Mouse (Mus musculus): ENCODE data around the gene Nfrkb. TPM values are rescaled to one million over a fixed set of nuclear protein-coding genes. Genes with fewer than 3 reads are reported as not detected.

Nfrkb gene
- total RNA-seq (2023), result 10 to 100 TPM; 31.9 to 33.6 TPM

DNA sequence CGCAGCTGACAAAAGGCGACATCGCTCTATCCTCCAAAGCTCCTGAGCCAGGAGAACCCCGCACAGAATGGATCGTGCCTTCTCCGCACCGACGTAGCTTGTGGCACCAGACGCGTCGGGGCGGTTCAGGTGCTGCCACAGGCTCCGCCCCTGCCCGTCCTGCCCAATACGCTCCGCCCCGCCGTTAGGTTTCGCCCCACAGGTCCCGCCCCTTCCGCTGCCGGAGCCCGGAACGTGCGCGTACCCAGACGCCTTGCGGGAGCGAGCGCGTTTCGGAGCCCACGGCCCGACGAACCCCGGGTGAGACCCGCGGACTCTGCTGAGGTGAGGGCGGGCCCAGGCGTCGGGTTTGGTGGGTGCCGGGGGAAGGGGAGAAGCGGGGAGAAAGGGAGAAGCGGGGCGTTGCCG, at the start of gene Nfrkb:
Gene Nfrkb (plus strand): TSS at position 246 of the 408 bp plus-strand sequence.

DNA sequence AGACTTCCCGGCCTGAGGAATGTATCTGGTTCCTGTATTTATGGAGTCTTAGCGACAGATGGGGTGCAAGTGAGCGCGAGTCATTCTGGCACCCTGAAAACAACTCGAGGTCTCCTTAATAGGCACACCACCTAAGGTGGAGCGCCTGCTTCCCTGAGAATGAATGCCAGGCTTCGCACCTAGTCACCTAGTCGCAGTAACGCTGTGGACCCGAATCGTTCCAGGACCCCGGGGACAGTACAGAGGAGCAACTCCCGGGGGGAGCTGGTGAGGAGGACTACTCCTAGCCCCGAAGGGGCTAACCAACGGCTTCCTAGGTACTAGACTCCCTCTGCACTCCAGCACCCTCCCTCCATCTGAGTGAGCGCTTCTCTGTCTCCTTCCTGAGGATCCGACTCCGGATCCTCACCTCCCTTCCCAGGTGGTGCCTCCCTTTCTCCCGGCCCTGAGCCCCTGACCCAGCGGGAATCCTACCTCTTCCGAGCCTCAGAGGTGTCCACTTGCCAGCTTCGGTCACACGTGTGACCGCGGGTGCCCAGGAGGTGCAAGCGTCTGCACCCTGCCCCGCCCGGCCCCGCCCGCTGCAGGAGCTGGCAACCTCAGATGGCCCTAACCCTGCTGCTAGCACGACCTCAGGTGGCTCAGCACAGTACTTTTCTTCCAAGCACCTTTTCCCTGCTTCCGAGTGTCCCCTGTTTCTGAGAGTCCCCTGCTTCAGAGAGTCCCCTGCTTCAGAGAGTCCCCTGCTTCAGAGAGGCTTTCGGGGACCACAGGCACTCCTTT, 77.9 kb downstream of the Nfrkb start, which contains the start of gene Tmem45b:
Gene Tmem45b (minus strand): TSS at position 771 of the 783 bp plus-strand sequence.

Other genes with a start within 250 kb of the Nfrkb start
- 100 to 1,000 TPM; 153 to 159 TPM for gene Aplp2, start 174.4 kb upstream of the Nfrkb start, total RNA-seq (2023)
- gene Prdm10, start 105.7 kb upstream of the Nfrkb start, total RNA-seq (2023), result 10 to 100 TPM; 12.7 to 17.4 TPM
- not detected for gene Tmem45b, start 78.3 kb downstream of the Nfrkb start, total RNA-seq (2023)

Measured in monocyte, adult 59 days (primary cell).